Mouse (Mus musculus): ENCODE results near the gene Cd84. TPM values are rescaled to one million over a fixed set of nuclear protein-coding genes. Genes with fewer than 3 reads are reported as not detected.

Gene Cd84
- total RNA-seq, 2 experiments from 2014 or later: 34.0 to 47.9 TPM

DNA sequence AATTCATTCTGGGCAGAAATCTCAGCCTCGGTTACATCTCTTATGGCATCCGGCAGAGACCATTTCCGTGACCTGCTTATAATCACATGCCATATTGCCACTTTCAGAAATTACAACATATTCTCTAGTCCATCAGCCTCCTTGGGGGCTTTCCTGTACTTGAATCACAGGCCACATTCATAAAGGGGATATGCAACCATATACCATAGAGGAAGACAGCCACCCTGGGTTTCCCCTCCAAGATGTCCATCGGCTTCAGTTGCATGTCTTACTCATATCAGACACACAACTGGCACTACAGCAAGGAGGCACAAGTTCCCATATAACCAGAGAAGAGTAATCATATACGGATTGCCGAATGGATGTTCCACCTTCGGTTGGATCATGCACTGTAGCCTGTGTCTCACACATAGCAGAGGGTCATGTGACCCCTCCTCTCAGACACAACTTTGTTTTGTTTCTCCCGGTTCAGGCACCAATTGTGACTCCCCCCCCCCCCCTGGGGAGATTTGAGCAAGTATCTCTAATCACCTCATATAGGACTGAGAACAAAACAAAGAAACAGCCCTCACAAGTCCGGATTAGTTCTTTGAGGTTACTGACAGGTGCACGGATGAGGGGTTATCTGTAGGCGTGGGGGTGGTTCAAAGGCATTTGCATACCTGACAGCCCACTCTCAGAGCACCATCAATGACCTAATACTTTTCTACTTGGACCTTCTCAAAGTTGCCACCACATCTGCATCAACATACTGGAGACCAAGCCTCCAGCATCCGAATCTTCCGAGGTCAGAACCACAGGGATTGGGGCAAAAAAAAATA lies 76.4 kb downstream of the Cd84 start:
- no peak; the same call in 1 of the 2 replicates for ATAC-seq (replicated peaks; ENCODE audit: poor library complexity)

DNA sequence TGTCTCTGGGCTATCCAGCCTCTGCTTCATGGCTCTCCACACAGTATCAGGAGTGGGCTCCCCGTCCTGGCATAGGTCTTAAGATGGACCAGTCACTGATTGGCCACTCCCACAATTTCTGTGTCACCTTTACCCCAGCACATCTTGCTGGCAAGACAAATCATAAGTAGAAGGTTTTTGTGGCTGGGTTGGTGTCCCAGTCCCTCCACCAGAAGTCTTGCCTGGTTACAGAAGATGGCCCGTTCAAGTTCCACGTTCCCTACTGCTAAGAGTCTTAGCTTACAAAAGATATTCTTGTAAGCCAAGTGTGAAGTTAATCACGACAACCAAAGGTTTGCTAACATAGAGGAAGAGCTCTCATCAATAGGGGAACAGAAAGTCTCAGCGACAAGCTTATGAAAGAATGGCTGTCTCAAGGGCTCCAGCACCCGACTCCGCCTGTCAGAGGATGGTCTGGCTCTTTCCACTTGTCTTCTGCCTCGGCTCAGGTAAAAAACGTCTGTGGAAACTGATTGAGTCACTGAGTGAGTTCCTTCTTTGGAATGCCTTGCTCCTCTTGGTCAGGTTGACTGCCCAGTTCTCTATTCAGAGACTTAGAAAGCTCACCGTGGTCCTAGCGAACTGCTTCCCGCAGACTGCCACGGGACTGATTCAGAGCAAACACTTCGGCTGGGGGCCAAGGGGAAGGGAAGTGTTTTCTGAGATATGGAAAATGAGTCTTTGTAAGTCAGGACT lies 78.0 kb downstream of the Cd84 start, which contains the start of gene Slamf6:
TSS of gene Slamf6 (plus strand) at position 211 of the 735 bp plus-strand sequence.
- peak; percentile 76 for ATAC-seq (replicated peaks; ENCODE audit: poor library complexity)

DNA sequence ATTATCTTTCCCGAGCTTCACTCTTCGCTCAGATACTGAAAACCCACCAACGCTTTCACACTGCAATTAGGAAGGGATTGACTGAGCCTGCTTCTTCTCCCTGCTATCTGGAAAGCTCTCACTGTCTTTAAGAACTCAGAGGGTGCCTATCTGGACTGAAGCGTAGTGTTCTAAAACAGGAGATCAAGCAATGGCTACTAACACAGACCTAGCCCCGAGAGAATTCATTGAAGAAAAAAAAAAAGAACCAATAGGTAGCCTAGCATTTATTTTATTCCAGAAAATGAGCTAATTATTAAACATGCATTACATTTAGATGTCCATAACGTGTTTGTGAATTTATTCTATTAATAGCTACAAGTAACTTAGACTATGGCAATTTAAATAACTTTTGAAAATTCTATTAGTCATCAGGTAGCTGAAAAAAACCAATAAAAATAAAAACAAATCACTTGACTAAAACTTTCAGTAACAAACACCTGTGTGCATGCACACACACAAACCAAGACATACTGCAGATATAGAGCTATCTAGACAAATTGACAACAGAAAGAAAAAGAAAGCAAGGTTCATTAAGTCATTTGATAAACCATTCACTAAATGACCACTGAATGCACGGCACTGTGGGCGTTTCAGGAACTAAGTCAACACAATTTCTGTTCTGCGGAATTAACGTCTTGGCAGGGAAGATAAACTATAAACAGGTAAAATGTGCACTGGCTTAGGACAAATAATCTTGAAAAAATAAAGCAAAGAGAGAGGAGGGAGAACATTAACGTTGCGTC lies 78.8 kb downstream of the Cd84 start:
- no peak for ATAC-seq (replicated peaks; ENCODE audit: poor library complexity)

- no peak for ATAC-seq (replicated peaks; ENCODE audit: poor library complexity)
These were observed 79.7 kb downstream of the Cd84 start for GRCm38 (mm10) chr1:171919193-171919592.

GRCm38 (mm10) chr1:171919901-171920510 lies 80.5 kb downstream of the Cd84 start:
- no peak for ATAC-seq (replicated peaks; ENCODE audit: poor library complexity)

- ATAC-seq (replicated peaks; ENCODE audit: poor library complexity): peak; percentile 58
These were observed 81.6 kb downstream of the Cd84 start for GRCm38 (mm10) chr1:171920989-171921621.

DNA sequence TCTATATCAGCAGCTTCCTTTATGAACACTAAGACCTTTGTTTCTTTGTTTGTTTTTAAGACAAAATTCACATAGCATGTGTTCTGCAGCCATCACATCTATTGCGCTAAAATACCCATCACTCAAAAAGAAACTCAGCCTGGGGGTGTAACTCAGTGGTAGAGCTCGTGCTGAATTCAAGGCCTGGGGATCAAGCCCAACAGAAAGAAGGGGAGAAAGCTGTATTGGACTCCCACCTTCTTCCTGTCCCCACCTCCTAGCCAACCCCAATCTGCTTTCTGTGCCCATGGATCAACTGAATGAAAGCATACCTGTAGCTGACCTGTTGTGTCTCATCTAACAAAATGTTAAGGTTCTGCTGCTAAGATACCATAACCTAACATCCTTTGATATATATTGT lies 82.1 kb downstream of the Cd84 start:
- ATAC-seq (replicated peaks; ENCODE audit: poor library complexity): no peak

- no peak for ATAC-seq (replicated peaks; ENCODE audit: poor library complexity)
These were observed 83.3 kb downstream of the Cd84 start for GRCm38 (mm10) chr1:171922844-171923243.

GRCm38 (mm10) chr1:171924900-171925299 lies 85.4 kb downstream of the Cd84 start:
- no peak for ATAC-seq (replicated peaks; ENCODE audit: poor library complexity)

- no peak for ATAC-seq (replicated peaks; ENCODE audit: poor library complexity)
These were observed 94.4 kb downstream of the Cd84 start for GRCm38 (mm10) chr1:171933851-171934250.

GRCm38 (mm10) chr1:171938952-171939948 lies 99.8 kb downstream of the Cd84 start:
- ATAC-seq (replicated peaks; ENCODE audit: poor library complexity): peak; percentile 58

Other genes with a start within 250 kb of the Cd84 start
- 18.9 and 20.7 TPM in 2 replicates for gene Ly9, start 232.3 kb upstream of the Cd84 start, total RNA-seq (2015)
- 29.4 and 30.0 TPM in 2 replicates for gene Ly9, start 232.3 kb upstream of the Cd84 start, total RNA-seq (2017)
- 0.59 and 2.3 TPM in 2 replicates for gene Slamf7, start 186.7 kb upstream of the Cd84 start, total RNA-seq (2015)
- gene Slamf7, start 186.7 kb upstream of the Cd84 start, total RNA-seq (2017): 0.30 and 1.7 TPM in 2 replicates
- gene Cd48, start 157.7 kb upstream of the Cd84 start, total RNA-seq (2015): 232 and 271 TPM in 2 replicates
- gene Cd48, start 157.7 kb upstream of the Cd84 start, total RNA-seq (2017): 103 and 113 TPM in 2 replicates
- gene Slamf1, start 72.6 kb upstream of the Cd84 start, total RNA-seq (2015): 0.73 and 0.77 TPM in 2 replicates
- 0.29 and 0.41 TPM in 2 replicates for gene Slamf1, start 72.6 kb upstream of the Cd84 start, total RNA-seq (2017)
- 1.6 and 2.5 TPM in 2 replicates for gene Gm10521, start 56.0 kb downstream of the Cd84 start, total RNA-seq (2015)
- 1.6 and 2.4 TPM in 2 replicates for gene Gm10521, start 56.0 kb downstream of the Cd84 start, total RNA-seq (2017)
- gene Slamf6, start 77.8 kb downstream of the Cd84 start, total RNA-seq (2015): 0.91 and 3.6 TPM in 2 replicates
- 1.0 and 1.8 TPM in 2 replicates for gene Slamf6, start 77.8 kb downstream of the Cd84 start, total RNA-seq (2017)
- 1.9 and 3.3 TPM in 2 replicates for gene Vangl2, start 188.7 kb downstream of the Cd84 start, total RNA-seq (2015)
- gene Vangl2, start 188.7 kb downstream of the Cd84 start, total RNA-seq (2017): 1.1 and 1.7 TPM in 2 replicates
- gene Nhlh1, start 217.9 kb downstream of the Cd84 start, total RNA-seq (2015): not detected in 2 replicates
- not detected in 2 replicates for gene Nhlh1, start 217.9 kb downstream of the Cd84 start, total RNA-seq (2017)
- gene Copa, start 242.8 kb downstream of the Cd84 start, total RNA-seq (2015): 146 and 159 TPM in 2 replicates
- 140 and 152 TPM in 2 replicates for gene Copa, start 242.8 kb downstream of the Cd84 start, total RNA-seq (2017)
- gene Ncstn, start 243.1 kb downstream of the Cd84 start, total RNA-seq (2015): 68.0 and 69.0 TPM in 2 replicates
- gene Ncstn, start 243.1 kb downstream of the Cd84 start, total RNA-seq (2017): 26.3 and 35.5 TPM in 2 replicates

All from megakaryocyte progenitor cell, adult 5-6 weeks (primary cell).